Mouse (Mus musculus): ENCODE measurements around the gene Ruvbl1. TPM values are rescaled to one million over a fixed set of nuclear protein-coding genes. Genes with fewer than 3 reads are reported as not detected.

The Ruvbl1 gene
- total and polyA plus RNA-seq, 2 experiments from 2014 or later = 34.5 to 67.6 TPM

DNA sequence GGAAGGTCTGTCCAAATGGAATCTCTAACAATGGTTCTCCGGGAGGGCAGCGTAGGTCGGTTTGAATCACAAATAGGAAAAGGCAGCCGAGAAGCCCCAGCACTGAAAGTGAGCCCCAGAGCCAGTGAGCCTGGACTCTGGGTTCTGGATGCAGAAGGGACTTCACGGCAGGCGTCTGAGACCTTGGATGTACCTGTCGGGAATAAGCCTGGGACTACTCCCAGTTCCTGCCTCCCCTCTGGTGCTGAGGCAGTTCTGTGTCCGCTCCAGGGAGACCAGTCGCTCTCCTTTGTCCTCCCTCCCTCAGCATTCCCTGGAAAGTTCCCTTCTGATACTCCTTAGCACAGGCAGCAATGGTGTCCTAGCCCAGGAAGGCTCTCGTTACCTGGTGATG, 80.2 kb downstream of the Ruvbl1 start:
- Histone ChIP-seq H3K4me3 (ENCODE audit: low read depth, low read length) (no peak overlapping the region), H3K4me1 (ENCODE audit: insufficient read depth, low read length) (no peaks in the 10 kb centered on the region; the same call in 1 of the 2 replicates), H3K27ac (ENCODE audit: low read depth, low read length) (peak overlapping the region; percentile 38; the same call in 1 of the 2 replicates), H3K9me3 (ENCODE audit: low read length) (no peaks in the 10 kb centered on the region), H3K27me3 (ENCODE audit: insufficient read depth, low read length) (0 out of 2 replicates have a peak, but pooled peaks cover 3% of the 10 kb centered on the region), H3K9ac (replicated peaks; ENCODE audit: low read length, poor library complexity, severe bottlenecking) (no peak overlapping the region), H3K4me2 (ENCODE audit: low read depth, low read length, poor library complexity, severe bottlenecking) (no peak overlapping the region), H3K36me3 (ENCODE audit: insufficient read depth, low read length) (no peaks in the 10 kb centered on the region)
- DNase-seq (ENCODE audit: low spot score) (no peak), ATAC-seq (ENCODE audit: low FRiP score) (no peak)
- no peak for TF ChIP-seq CTCF (IDR thresholded peaks at IDR 0.05)
- WGBS = 13% methylated on average over 10 of the region's 10 CpGs

Other genes starting within 250 kb of the Ruvbl1 start
- not detected in 2 replicates for gene Dnajb8, start 243.1 kb upstream of the Ruvbl1 start, total RNA-seq (2014; rRNA removed)
- gene Dnajb8, start 243.1 kb upstream of the Ruvbl1 start, polyA plus RNA-seq (2015; fragmentation: Nextera tagmentation; extraction: Ambion mirVana) = not detected in 2 replicates
- 23.7 and 26.8 TPM in 2 replicates for gene Eefsec, start 18.9 kb upstream of the Ruvbl1 start, total RNA-seq (2014; rRNA removed)
- 24.4 and 27.8 TPM in 2 replicates for gene Eefsec, start 18.9 kb upstream of the Ruvbl1 start, polyA plus RNA-seq (2015; fragmentation: Nextera tagmentation; extraction: Ambion mirVana)
- gene Sec61a1, start 53.5 kb downstream of the Ruvbl1 start, total RNA-seq (2014; rRNA removed) = 192 and 199 TPM in 2 replicates
- gene Sec61a1, start 53.5 kb downstream of the Ruvbl1 start, polyA plus RNA-seq (2015; fragmentation: Nextera tagmentation; extraction: Ambion mirVana) = 131 TPM in 2 replicates
- gene Kbtbd12, start 172.5 kb downstream of the Ruvbl1 start, total RNA-seq (2014; rRNA removed) = 0.16 and 0.38 TPM in 2 replicates
- 0.25 TPM in 1 of 2 replicates, not detected in the other for gene Kbtbd12, start 172.5 kb downstream of the Ruvbl1 start, polyA plus RNA-seq (2015; fragmentation: Nextera tagmentation; extraction: Ambion mirVana)

Measured in midbrain, postnatal 0 days (tissue).